Mouse (Mus musculus): ENCODE measurements around the gene Zfp1. TPM values are rescaled to one million over a fixed set of nuclear protein-coding genes. Genes with fewer than 3 reads are reported as not detected.
A peak's percentile ranks its signal among the peaks of the same experiment; 100 is the strongest.

Zfp1 gene
- total RNA-seq (2012; rRNA removed): 18.0 and 18.7 TPM in 2 replicates

- Histone ChIP-seq H3K9ac (ENCODE audit: insufficient read depth, low read depth, low read length, poor library complexity, severe bottlenecking) (peak within 1 kb of the TSS; percentile 98), H3K36me3 (ENCODE audit: control insufficient read depth, insufficient read depth, low read length, poor library complexity, severe bottlenecking) (no peaks in the 10 kb centered on the region), H3K4me3 (ENCODE audit: insufficient read depth in 1 of 2, low read depth in 1 of 2, low read length in 2 of 2, poor library complexity in 1 of 2, severe bottlenecking in 1 of 2) (peak within 1 kb of the TSS; percentile 90 to 95), H3K4me1 (ENCODE audit: control insufficient read depth in 2 of 2, insufficient read depth in 2 of 2, low read length in 2 of 2, poor library complexity in 1 of 2) (peaks cover 5 to 12% of the 10 kb centered on the region in 2 experiments), H3K27ac (ENCODE audit: insufficient read depth, low read depth, low read length, poor library complexity, severe bottlenecking) (peak within 1 kb of the TSS; percentile 89), H3K9me3 (ENCODE audit: control insufficient read depth, insufficient read depth, low read depth, low read length) (no peaks in the 10 kb centered on the region)
- TF ChIP-seq HCFC1 (IDR thresholded peaks at IDR 0.05; ENCODE audit: borderline replicate concordance, insufficient read depth, low read length) (peak; percentile 96), CHD2 (IDR thresholded peaks at IDR 0.05; ENCODE audit: low read depth, low read length) (peak; percentile 15; the same call in 1 of the 2 replicates), ZNF384 (IDR thresholded peaks at IDR 0.05; ENCODE audit: low read depth, low read length) (no peak)
- DNase-seq (ENCODE audit: low read depth, low spot score): peak; percentile 87
- in situ Hi-C loops (cut with MboI; ENCODE audit: low sequenced_read_pairs in 2 of 2, unreplicated experiment in 2 of 2): no loop called here
These were observed at the start of gene Zfp1 for GRCm38 (mm10) chr8:111643264-111644141. TSS of gene Zfp1 (plus strand) at chr8:111643401.

GRCm38 (mm10) chr8:111594044-111594840 is 49.0 kb upstream of the Zfp1 start:
- Histone ChIP-seq H3K4me1 (ENCODE audit: control insufficient read depth in 2 of 2, insufficient read depth in 2 of 2, low read length in 2 of 2, poor library complexity in 1 of 2) (peaks cover 5 to 19% of the 10 kb centered on the region in 2 experiments), H3K4me3 (ENCODE audit: insufficient read depth in 1 of 2, low read depth in 1 of 2, low read length in 2 of 2, poor library complexity in 1 of 2, severe bottlenecking in 1 of 2) (no peak overlapping the region), H3K36me3 (ENCODE audit: control insufficient read depth, insufficient read depth, low read length, poor library complexity, severe bottlenecking) (no peaks in the 10 kb centered on the region), H3K9ac (ENCODE audit: insufficient read depth, low read depth, low read length, poor library complexity, severe bottlenecking) (no peak overlapping the region), H3K9me3 (ENCODE audit: control insufficient read depth, insufficient read depth, low read depth, low read length) (no peaks in the 10 kb centered on the region), H3K27ac (ENCODE audit: insufficient read depth, low read depth, low read length, poor library complexity, severe bottlenecking) (no peak overlapping the region)
- DNase-seq (ENCODE audit: low read depth, low spot score): no peak
- in situ Hi-C loops (cut with MboI; ENCODE audit: low sequenced_read_pairs in 2 of 2, unreplicated experiment in 2 of 2): no loop called here
- no peak for TF ChIP-seq ZNF384 (IDR thresholded peaks at IDR 0.05; ENCODE audit: low read depth, low read length)
- TF ChIP-seq ZC3H11A (IDR thresholded peaks at IDR 0.05; ENCODE audit: borderline replicate concordance, low read depth, low read length): no peak
- TF ChIP-seq CHD2 (IDR thresholded peaks at IDR 0.05; ENCODE audit: low read depth, low read length): no peak
- no peak for TF ChIP-seq MAFK (IDR thresholded peaks at IDR 0.05; ENCODE audit: insufficient read depth, low read depth, low read length)
- TF ChIP-seq HCFC1 (IDR thresholded peaks at IDR 0.05; ENCODE audit: borderline replicate concordance, insufficient read depth, low read length): no peak

- no peak for DNase-seq (ENCODE audit: low read depth, low spot score)
- H3K4me1 ChIP-seq (ENCODE audit: control insufficient read depth in 2 of 2, insufficient read depth in 2 of 2, low read length in 2 of 2, poor library complexity in 1 of 2): peaks cover 5 to 19% of the 10 kb centered on the region in 2 experiments
- no peak overlapping the region for H3K9ac ChIP-seq (ENCODE audit: insufficient read depth, low read depth, low read length, poor library complexity, severe bottlenecking)
- TF ChIP-seq ZC3H11A (IDR thresholded peaks at IDR 0.05; ENCODE audit: borderline replicate concordance, low read depth, low read length) (no peak), ZNF384 (IDR thresholded peaks at IDR 0.05; ENCODE audit: low read depth, low read length) (no peak), MAFK (IDR thresholded peaks at IDR 0.05; ENCODE audit: insufficient read depth, low read depth, low read length) (no peak), HCFC1 (IDR thresholded peaks at IDR 0.05; ENCODE audit: borderline replicate concordance, insufficient read depth, low read length) (no peak), CHD2 (IDR thresholded peaks at IDR 0.05; ENCODE audit: low read depth, low read length) (no peak)
- in situ Hi-C loops (cut with MboI; ENCODE audit: low sequenced_read_pairs in 2 of 2, unreplicated experiment in 2 of 2): no loop called here
- H3K36me3 ChIP-seq (ENCODE audit: control insufficient read depth, insufficient read depth, low read length, poor library complexity, severe bottlenecking): no peaks in the 10 kb centered on the region
- no peak overlapping the region for H3K4me3 ChIP-seq (ENCODE audit: insufficient read depth in 1 of 2, low read depth in 1 of 2, low read length in 2 of 2, poor library complexity in 1 of 2, severe bottlenecking in 1 of 2)
- H3K27ac ChIP-seq (ENCODE audit: insufficient read depth, low read depth, low read length, poor library complexity, severe bottlenecking): no peak overlapping the region
- H3K9me3 ChIP-seq (ENCODE audit: control insufficient read depth, insufficient read depth, low read depth, low read length): no peaks in the 10 kb centered on the region
These were observed 48.2 kb upstream of the Zfp1 start for GRCm38 (mm10) chr8:111594951-111595350.

- DNase-seq (ENCODE audit: low read depth, low spot score): no peak
- Histone ChIP-seq H3K4me3 (ENCODE audit: insufficient read depth in 1 of 2, low read depth in 1 of 2, low read length in 2 of 2, poor library complexity in 1 of 2, severe bottlenecking in 1 of 2) (peak overlapping the region; percentile 20 to 47), H3K4me1 (ENCODE audit: control insufficient read depth in 2 of 2, insufficient read depth in 2 of 2, low read length in 2 of 2, poor library complexity in 1 of 2) (peaks cover 5 to 19% of the 10 kb centered on the region in 2 experiments), H3K36me3 (ENCODE audit: control insufficient read depth, insufficient read depth, low read length, poor library complexity, severe bottlenecking) (no peaks in the 10 kb centered on the region), H3K9ac (ENCODE audit: insufficient read depth, low read depth, low read length, poor library complexity, severe bottlenecking) (peak overlapping the region; percentile 5; the same call in 1 of the 2 replicates), H3K27ac (ENCODE audit: insufficient read depth, low read depth, low read length, poor library complexity, severe bottlenecking) (no peak overlapping the region), H3K9me3 (ENCODE audit: control insufficient read depth, insufficient read depth, low read depth, low read length) (no peaks in the 10 kb centered on the region)
- TF ChIP-seq ZC3H11A (IDR thresholded peaks at IDR 0.05; ENCODE audit: borderline replicate concordance, low read depth, low read length) (no peak), MAFK (IDR thresholded peaks at IDR 0.05; ENCODE audit: insufficient read depth, low read depth, low read length) (no peak), CHD2 (IDR thresholded peaks at IDR 0.05; ENCODE audit: low read depth, low read length) (no peak), ZNF384 (IDR thresholded peaks at IDR 0.05; ENCODE audit: low read depth, low read length) (no peak), HCFC1 (IDR thresholded peaks at IDR 0.05; ENCODE audit: borderline replicate concordance, insufficient read depth, low read length) (no peak)
- in situ Hi-C loops (cut with MboI; ENCODE audit: low sequenced_read_pairs in 2 of 2, unreplicated experiment in 2 of 2): no loop called here
These were observed 47.3 kb upstream of the Zfp1 start for GRCm38 (mm10) chr8:111595712-111596484.
